Mouse (Mus musculus) kidney, adult 2 months (tissue): ENCODE data around the gene Tmem72.

Source experiments
- CTCF ChIP-seq: fragments of 200-500 bp; conservative IDR thresholded peaks from 2 replicates; pipeline ENCODE4 v1.5.1; 2011; ENCODE audit warnings: low read depth, mild to moderate bottlenecking, control low read depth, low read length, moderate library complexity, mixed read lengths; ENCODE audit not compliant: insufficient read depth, insufficient read length
- POLR2A ChIP-seq: fragments of 200-500 bp; IDR thresholded peaks from one replicate; pipeline ENCODE4 v1.6.1; 2011; ENCODE audit warnings: low read depth, low read length, control low read depth

DNA sequence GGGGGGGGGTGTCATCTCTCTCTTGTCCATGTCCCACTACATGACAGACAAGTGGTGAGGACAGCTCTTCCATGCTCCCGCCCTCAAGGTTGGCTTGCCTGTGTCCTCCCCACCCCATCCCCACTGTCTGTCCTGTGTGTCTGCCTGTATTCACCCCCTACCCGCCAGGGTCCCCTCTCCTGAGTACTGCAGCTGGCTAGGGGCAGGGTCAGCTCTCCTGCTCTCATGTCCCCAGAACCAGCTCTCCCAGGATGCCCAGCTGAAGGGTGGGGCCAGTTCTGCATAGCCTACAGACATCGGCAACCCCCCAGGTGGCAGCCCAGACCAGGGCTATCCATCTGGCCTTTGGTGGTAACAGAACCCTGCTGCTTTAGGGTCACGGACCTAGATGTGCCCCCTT lies 47.8 kb upstream of the Tmem72 start:
- no peak for TF ChIP-seq CTCF
- TF ChIP-seq POLR2A, result no peak
